Mouse (Mus musculus): ENCODE data around the gene Wwp2. TPM values are rescaled to one million over a fixed set of nuclear protein-coding genes. Genes with fewer than 3 reads are reported as not detected.

The Wwp2 gene
- polyA plus RNA-seq, 1 experiment from 2014 or later: 37.6 TPM

- H3K36me3 ChIP-seq: peaks cover 22% of the 10 kb centered on the region
- no peak overlapping the region for H3K4me3 ChIP-seq
- no peak overlapping the region for H3K27ac ChIP-seq (ENCODE audit: poor library complexity, severe bottlenecking)
- 89% methylated on average over 5 of the region's 5 CpGs for WGBS
- no peaks in the 10 kb centered on the region for H3K9me3 ChIP-seq (replicated peaks)
- H3K9ac ChIP-seq: no peak overlapping the region
- H3K4me2 ChIP-seq: no peak overlapping the region
- no peaks in the 10 kb centered on the region for H3K27me3 ChIP-seq (replicated peaks)
- ATAC-seq (ENCODE audit: insufficient number of reproducible peaks, low FRiP score): no peak
- peaks cover under 1% of the 10 kb centered on the region; the same call in 1 of the 2 replicates for H3K4me1 ChIP-seq (replicated peaks)
Measured at GRCm38 (mm10) chr8:107510204-107510603, 74.0 kb downstream of the Wwp2 start.

DNA sequence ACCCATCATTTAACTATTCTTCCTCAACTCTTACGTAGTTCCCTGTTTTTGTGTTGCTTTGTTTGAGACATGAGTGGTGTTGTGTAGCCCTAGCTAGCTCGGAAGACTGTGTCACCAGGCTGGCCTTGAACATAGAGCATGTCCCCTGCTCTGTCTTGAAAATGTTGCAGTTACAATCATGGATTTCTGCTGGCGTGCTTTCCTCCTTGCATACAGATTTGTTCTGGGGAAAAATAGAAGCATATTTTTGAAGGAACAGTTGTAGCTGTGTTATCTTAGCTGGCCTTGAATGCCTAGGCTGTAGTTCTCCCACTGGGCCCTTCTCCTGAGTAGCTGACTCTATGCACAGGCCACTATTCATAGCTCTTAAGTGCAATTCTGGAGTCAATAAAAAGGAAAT, 74.6 kb downstream of the Wwp2 start:
- Histone ChIP-seq H3K27me3 (replicated peaks) (no peaks in the 10 kb centered on the region), H3K4me3 (no peak overlapping the region), H3K36me3 (peaks cover 22% of the 10 kb centered on the region), H3K9ac (no peak overlapping the region), H3K4me1 (replicated peaks) (no peaks in the 10 kb centered on the region), H3K9me3 (replicated peaks) (no peaks in the 10 kb centered on the region), H3K4me2 (no peak overlapping the region), H3K27ac (ENCODE audit: poor library complexity, severe bottlenecking) (no peak overlapping the region)
- WGBS: 90% methylated on average over 3 of the region's 3 CpGs
- no peak for ATAC-seq (ENCODE audit: insufficient number of reproducible peaks, low FRiP score)

- H3K9me3 ChIP-seq (replicated peaks): no peaks in the 10 kb centered on the region
- H3K9ac ChIP-seq: no peak overlapping the region
- peaks cover 6% of the 10 kb centered on the region; the same call in 1 of the 2 replicates for H3K36me3 ChIP-seq
- 86% methylated on average over 2 of the region's 2 CpGs for WGBS
- no peak overlapping the region for H3K27ac ChIP-seq (ENCODE audit: poor library complexity, severe bottlenecking)
- H3K27me3 ChIP-seq (replicated peaks): no peaks in the 10 kb centered on the region
- H3K4me2 ChIP-seq: no peak overlapping the region
- no peak overlapping the region for H3K4me3 ChIP-seq
- ATAC-seq (ENCODE audit: insufficient number of reproducible peaks, low FRiP score): no peak
- 0 out of 2 replicates have a peak, but pooled peaks cover 7% of the 10 kb centered on the region for H3K4me1 ChIP-seq (replicated peaks)
Measured at GRCm38 (mm10) chr8:107513249-107513648, 77.1 kb downstream of the Wwp2 start.

DNA sequence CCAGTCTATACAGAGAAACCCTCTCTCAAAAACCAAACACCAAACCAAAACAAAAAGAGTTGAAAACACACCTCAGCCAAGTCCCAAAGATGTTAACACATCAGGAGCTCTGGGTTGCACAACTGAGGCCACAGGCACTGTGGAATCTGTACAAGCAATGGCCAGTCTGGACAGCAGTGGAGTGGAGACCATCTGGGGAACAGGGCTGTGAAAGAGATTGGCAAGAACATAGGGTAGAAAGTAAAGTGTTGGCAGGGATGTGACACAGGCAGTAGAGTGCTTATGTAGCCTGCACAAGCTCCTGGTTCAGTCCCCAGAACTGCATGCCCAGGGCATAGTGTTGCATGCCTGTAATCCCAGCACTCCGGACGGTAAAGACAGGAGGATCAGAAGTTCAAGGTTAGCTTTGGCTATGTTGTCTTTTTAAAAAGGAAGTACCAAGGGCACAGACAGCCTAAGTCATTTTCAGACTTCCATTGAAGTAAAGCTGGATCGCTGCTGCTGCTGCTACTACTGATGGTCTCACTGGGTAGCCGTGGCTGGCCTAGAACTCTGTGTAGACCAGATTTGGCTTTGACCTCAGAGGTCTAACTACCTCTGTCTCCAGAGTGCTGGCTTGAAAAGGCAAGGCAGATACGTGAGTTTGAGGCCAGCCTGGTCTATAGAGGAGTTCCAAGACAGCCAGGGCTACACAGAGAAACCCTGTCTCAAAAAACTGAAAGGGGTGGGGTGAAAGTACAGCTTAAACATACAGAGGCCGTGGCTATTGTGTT, 79.0 kb downstream of the Wwp2 start:
- WGBS: 87% methylated on average over 6 of the region's 6 CpGs
- H3K27me3 ChIP-seq (replicated peaks): no peaks in the 10 kb centered on the region
- no peak overlapping the region for H3K9ac ChIP-seq
- H3K4me3 ChIP-seq: no peak overlapping the region
- H3K36me3 ChIP-seq: peaks cover 5% of the 10 kb centered on the region; the same call in 1 of the 2 replicates
- H3K9me3 ChIP-seq (replicated peaks): no peaks in the 10 kb centered on the region
- no peak overlapping the region for H3K4me2 ChIP-seq
- H3K27ac ChIP-seq (ENCODE audit: poor library complexity, severe bottlenecking): no peak overlapping the region
- ATAC-seq (ENCODE audit: insufficient number of reproducible peaks, low FRiP score): no peak
- peaks cover 12% of the 10 kb centered on the region; the same call in 1 of the 2 replicates for H3K4me1 ChIP-seq (replicated peaks)

GRCm38 (mm10) chr8:107518726-107519125, 82.6 kb downstream of the Wwp2 start:
- no peak overlapping the region for H3K4me3 ChIP-seq
- no peaks in the 10 kb centered on the region for H3K27me3 ChIP-seq (replicated peaks)
- no peak for ATAC-seq (ENCODE audit: insufficient number of reproducible peaks, low FRiP score)
- no peak overlapping the region for H3K4me2 ChIP-seq
- H3K9me3 ChIP-seq (replicated peaks): no peaks in the 10 kb centered on the region
- 82% methylated on average over 5 of the region's 5 CpGs for WGBS
- H3K4me1 ChIP-seq (replicated peaks): peaks cover 12% of the 10 kb centered on the region; the same call in 1 of the 2 replicates
- peaks cover 5% of the 10 kb centered on the region; the same call in 1 of the 2 replicates for H3K36me3 ChIP-seq
- no peak overlapping the region for H3K9ac ChIP-seq
- H3K27ac ChIP-seq (ENCODE audit: poor library complexity, severe bottlenecking): no peak overlapping the region

DNA sequence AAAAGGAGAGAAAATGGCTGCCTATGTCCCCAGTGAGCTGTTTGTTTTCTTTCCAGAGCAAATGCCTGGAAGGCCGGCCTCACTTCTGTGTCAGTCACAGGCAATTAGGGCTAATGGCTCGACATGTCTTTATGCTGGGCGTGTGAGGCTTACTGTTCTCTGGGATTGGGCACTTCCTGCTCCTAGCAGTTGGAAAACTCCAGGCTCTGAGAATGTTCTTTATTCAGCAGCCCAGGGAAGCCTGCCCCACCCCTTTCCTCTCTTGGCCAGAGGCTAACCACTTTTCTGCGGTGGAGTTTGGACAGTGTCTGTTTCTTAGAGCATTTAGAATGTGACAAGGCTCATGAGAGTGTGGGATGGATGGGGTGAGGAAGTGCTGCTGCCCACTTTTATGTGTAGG, 83.7 kb downstream of the Wwp2 start:
- no peaks in the 10 kb centered on the region for H3K9me3 ChIP-seq (replicated peaks)
- H3K27ac ChIP-seq (ENCODE audit: poor library complexity, severe bottlenecking): no peak overlapping the region
- no peak overlapping the region for H3K9ac ChIP-seq
- H3K36me3 ChIP-seq: peaks cover 5% of the 10 kb centered on the region; the same call in 1 of the 2 replicates
- H3K27me3 ChIP-seq (replicated peaks): no peaks in the 10 kb centered on the region
- no peak overlapping the region for H3K4me3 ChIP-seq
- no peak overlapping the region for H3K4me2 ChIP-seq
- peak; percentile 66; the same call in 1 of the 2 replicates for ATAC-seq (ENCODE audit: insufficient number of reproducible peaks, low FRiP score)
- WGBS: 20% methylated on average over 4 of the region's 4 CpGs
- H3K4me1 ChIP-seq (replicated peaks): peaks cover 16% of the 10 kb centered on the region; the same call in 1 of the 2 replicates

- Histone ChIP-seq H3K27ac (ENCODE audit: poor library complexity, severe bottlenecking) (no peak overlapping the region; the same call in 1 of the 2 replicates), H3K27me3 (replicated peaks) (no peaks in the 10 kb centered on the region), H3K4me1 (replicated peaks) (peaks cover 16% of the 10 kb centered on the region; the same call in 1 of the 2 replicates), H3K36me3 (peaks cover 5% of the 10 kb centered on the region; the same call in 1 of the 2 replicates), H3K4me2 (no peak overlapping the region), H3K9me3 (replicated peaks) (no peaks in the 10 kb centered on the region), H3K4me3 (no peak overlapping the region), H3K9ac (no peak overlapping the region)
- no peak for ATAC-seq (ENCODE audit: insufficient number of reproducible peaks, low FRiP score)
- 65% methylated on average over 8 of the region's 8 CpGs for WGBS
Measured at GRCm38 (mm10) chr8:107521788-107522554, 85.8 kb downstream of the Wwp2 start.

GRCm38 (mm10) chr8:107522555-107522833, 86.3 kb downstream of the Wwp2 start:
- ATAC-seq (ENCODE audit: insufficient number of reproducible peaks, low FRiP score): no peak
- Histone ChIP-seq H3K27ac (ENCODE audit: poor library complexity, severe bottlenecking) (no peak overlapping the region; the same call in 1 of the 2 replicates), H3K27me3 (replicated peaks) (no peaks in the 10 kb centered on the region), H3K4me1 (replicated peaks) (peaks cover 14% of the 10 kb centered on the region; the same call in 1 of the 2 replicates), H3K9ac (no peak overlapping the region), H3K9me3 (replicated peaks) (no peaks in the 10 kb centered on the region), H3K4me3 (no peak overlapping the region), H3K4me2 (no peak overlapping the region), H3K36me3 (peaks cover 5% of the 10 kb centered on the region; the same call in 1 of the 2 replicates)
- 66% methylated on average over 4 of the region's 4 CpGs for WGBS

GRCm38 (mm10) chr8:107524535-107524934, 88.4 kb downstream of the Wwp2 start:
- no peaks in the 10 kb centered on the region for H3K9me3 ChIP-seq (replicated peaks)
- no peaks in the 10 kb centered on the region for H3K27me3 ChIP-seq (replicated peaks)
- H3K4me1 ChIP-seq (replicated peaks): peaks cover 10% of the 10 kb centered on the region; the same call in 1 of the 2 replicates
- H3K9ac ChIP-seq: no peak overlapping the region
- no peak overlapping the region for H3K4me3 ChIP-seq
- ATAC-seq (ENCODE audit: insufficient number of reproducible peaks, low FRiP score): no peak
- H3K27ac ChIP-seq (ENCODE audit: poor library complexity, severe bottlenecking): no peak overlapping the region
- no peak overlapping the region for H3K4me2 ChIP-seq
- no peaks in the 10 kb centered on the region for H3K36me3 ChIP-seq
- WGBS: 84% methylated on average over 4 of the region's 4 CpGs

- WGBS: 84% methylated on average over 6 of the region's 6 CpGs
- Histone ChIP-seq H3K9me3 (replicated peaks) (no peaks in the 10 kb centered on the region), H3K9ac (no peak overlapping the region)
Measured at GRCm38 (mm10) chr8:107528786-107529185, 92.6 kb downstream of the Wwp2 start.

GRCm38 (mm10) chr8:107537472-107537871, 101.3 kb downstream of the Wwp2 start:
- no peak for ATAC-seq (ENCODE audit: insufficient number of reproducible peaks, low FRiP score)
- WGBS: 45% methylated on average over 4 of the region's 4 CpGs
- Histone ChIP-seq H3K4me1 (replicated peaks) (peaks cover 25% of the 10 kb centered on the region), H3K9me3 (replicated peaks) (no peaks in the 10 kb centered on the region), H3K9ac (0 out of 2 replicates have a peak overlapping the region, but pooled peaks have one; percentile 25), H3K27me3 (replicated peaks) (no peaks in the 10 kb centered on the region), H3K36me3 (peaks cover 14% of the 10 kb centered on the region; the same call in 1 of the 2 replicates), H3K4me3 (no peak overlapping the region), H3K27ac (ENCODE audit: poor library complexity, severe bottlenecking) (0 out of 2 replicates have a peak overlapping the region, but pooled peaks have one; percentile 5), H3K4me2 (no peak overlapping the region)

More at GRCm38 (mm10) chr8:107528786-107529185, 92.6 kb downstream of the Wwp2 start:
- peaks cover 5% of the 10 kb centered on the region; the same call in 1 of the 2 replicates for H3K36me3 ChIP-seq
- no peak overlapping the region for H3K4me3 ChIP-seq
- H3K27ac ChIP-seq (ENCODE audit: poor library complexity, severe bottlenecking): no peak overlapping the region
- H3K4me2 ChIP-seq: no peak overlapping the region
- no peaks in the 10 kb centered on the region for H3K27me3 ChIP-seq (replicated peaks)
- ATAC-seq (ENCODE audit: insufficient number of reproducible peaks, low FRiP score): no peak
- H3K4me1 ChIP-seq (replicated peaks): 0 out of 2 replicates have a peak, but pooled peaks cover 5% of the 10 kb centered on the region
